Mouse (Mus musculus) heart, embryonic 10.5 days (tissue): ENCODE measurements around the gene Pus3. TPM values are rescaled to one million over a fixed set of nuclear protein-coding genes. Genes with fewer than 3 reads are reported as not detected.
"Not testable (repeated sequence)": the region's sequence is repeated elsewhere in the genome, so short reads cannot be mapped to it uniquely, and the experiment has no call there.

Experiments
- DNase-seq: peaks from one replicate; pipeline ENCODE4 v3.0.0-alpha.2; 2017; ENCODE audit warnings: low spot score
- H3K27ac ChIP-seq: fragments of 300-500 bp; sonication (generic); 2 replicates; pipeline ENCODE4 v1.5.1; 2016; ENCODE audit warnings: mild to moderate bottlenecking
- H3K27me3 ChIP-seq: fragments of 300-500 bp; sonication (generic); 2 replicates; pipeline ENCODE4 v1.6.1; 2016; ENCODE audit warnings: mild to moderate bottlenecking; ENCODE audit not compliant: poor library complexity, insufficient read depth, severe bottlenecking
- H3K36me3 ChIP-seq: fragments of 300-500 bp; sonication (generic); 2 replicates; pipeline ENCODE4 v1.6.1; 2016; ENCODE audit warnings: mild to moderate bottlenecking, moderate library complexity
- H3K4me1 ChIP-seq: fragments of 300-500 bp; sonication (generic); 2 replicates; pipeline ENCODE4 v1.6.1; 2016; ENCODE audit warnings: mild to moderate bottlenecking
- H3K4me3 ChIP-seq: fragments of 300-500 bp; sonication (generic); 2 replicates; pipeline ENCODE4 v1.5.1; 2016; ENCODE audit warnings: mild to moderate bottlenecking, moderate library complexity
- H3K9me3 ChIP-seq: fragments of 300-500 bp; sonication (generic); 2 replicates; pipeline ENCODE4 v1.6.1; 2016; ENCODE audit warnings: mild to moderate bottlenecking, moderate library complexity
- WGBS: fragments of 180-500 bp; shearing (Covaris S2); methylation state at CpG from one replicate; pipeline ENCODE4 v1.1.7; 2016; 5-methylcytosine and 5-hydroxymethylcytosine counted together
- polyA plus RNA-seq: library from polyadenylated mRNA; unstranded; fragments of >200 nt; fragmentation: Nextera tagmentation; extraction: Ambion mirVana; gene quantifications from 2 replicates; pipeline ENCODE4 v1.2.1, GENCODE M21; 2016

Pus3 gene
- polyA plus RNA-seq, 1 experiment from 2014 or later, result 17.3 TPM

GRCm38 (mm10) chr9:35611841-35612240 lies 53.4 kb downstream of the Pus3 start, which contains the start of gene Pate4:
Pate4 (minus strand) TSS chr9:35611941.
- H3K9me3 ChIP-seq, result no peaks in the 10 kb centered on the region
- no peaks in the 10 kb centered on the region for H3K36me3 ChIP-seq
- no peak within 1 kb of the TSS for H3K4me3 ChIP-seq
- no peaks in the 10 kb centered on the region for H3K4me1 ChIP-seq
- H3K27ac ChIP-seq, result no peak within 1 kb of the TSS
- 76% methylated on average over 1 of the region's 1 CpGs for WGBS
- DNase-seq, result no peak
- H3K27me3 ChIP-seq, result no peaks in the 10 kb centered on the region

GRCm38 (mm10) chr9:35614005-35614404 lies 55.6 kb downstream of the Pus3 start:
- Histone ChIP-seq H3K27me3 (no peaks in the 10 kb centered on the region), H3K4me1 (no peaks in the 10 kb centered on the region), H3K9me3 (no peaks in the 10 kb centered on the region), H3K36me3 (no peaks in the 10 kb centered on the region), H3K27ac (no peak overlapping the region), H3K4me3 (no peak overlapping the region)
- 25% methylated on average over 2 of the region's 2 CpGs for WGBS
- no peak for DNase-seq

DNA sequence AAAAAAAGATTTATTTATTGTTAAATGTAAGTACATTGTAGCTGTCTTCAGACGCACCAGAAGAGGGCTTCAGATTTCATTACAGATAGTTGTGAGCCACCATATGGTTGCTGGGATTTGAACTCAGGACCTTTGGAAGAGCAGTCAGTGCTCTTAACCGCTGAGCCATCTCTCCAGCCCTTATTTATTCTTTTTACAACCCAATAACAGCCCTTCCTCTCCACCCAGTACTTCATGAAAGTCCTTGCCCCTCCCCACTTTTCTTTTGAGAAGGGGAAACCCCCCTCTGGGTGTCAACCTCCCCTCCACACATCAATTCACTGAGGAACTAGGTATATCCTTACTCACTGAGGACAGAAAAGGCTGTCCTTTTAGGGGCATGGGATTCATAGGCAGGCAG lies 58.4 kb downstream of the Pus3 start:
- not testable (repeated sequence) for H3K9me3 ChIP-seq, H3K4me1 ChIP-seq, H3K27me3 ChIP-seq

More for the DNA sequence above, 58.4 kb downstream of the Pus3 start:
- H3K4me3 ChIP-seq, DNase-seq, H3K36me3 ChIP-seq, H3K27ac ChIP-seq: not testable (repeated sequence)
- 73% methylated on average over 2 of the region's 2 CpGs for WGBS

Other genes with a start within 250 kb of the Pus3 start
- 4.0 and 6.2 TPM in 2 replicates for gene Cdon, start 137.5 kb upstream of the Pus3 start, polyA plus RNA-seq
- not detected in 2 replicates for gene Gm1113, start 40.3 kb upstream of the Pus3 start, polyA plus RNA-seq
- gene Ddx25, start 67 bp upstream of the Pus3 start, polyA plus RNA-seq, result 2.8 and 3.6 TPM in 2 replicates
- gene Pate2, start 11.7 kb downstream of the Pus3 start, polyA plus RNA-seq, result 0.48 and 0.51 TPM in 2 replicates
- 12.4 and 13.8 TPM in 2 replicates for gene Hyls1, start 11.8 kb downstream of the Pus3 start, polyA plus RNA-seq
- not detected in 2 replicates for gene Pate4, start 53.3 kb downstream of the Pus3 start, polyA plus RNA-seq
- gene Pate3, start 89.6 kb downstream of the Pus3 start, polyA plus RNA-seq, result not detected in 2 replicates
- 0.09 and 0.10 TPM in 2 replicates for gene Pate1, start 128.8 kb downstream of the Pus3 start, polyA plus RNA-seq
- gene Gm17677, start 182.5 kb downstream of the Pus3 start, polyA plus RNA-seq, result not detected in 2 replicates
- not detected in 2 replicates for gene Gm17727, start 219.5 kb downstream of the Pus3 start, polyA plus RNA-seq
- not detected in 2 replicates for gene Gm27235, start 231.5 kb downstream of the Pus3 start, polyA plus RNA-seq
- not detected in 2 replicates for gene D730048I06Rik, start 231.5 kb downstream of the Pus3 start, polyA plus RNA-seq